Mouse (Mus musculus) gastrocnemius, postnatal 36 days (tissue): Measurements from ENCODE around the gene Rapgef5. TPM values are rescaled to one million over a fixed set of nuclear protein-coding genes. Genes with fewer than 3 reads are reported as not detected.

Experiments used
- DNase-seq, 2 experiments: peaks; one replicate each; pipeline ENCODE4 v3.0.0; 2022
- intact Hi-C: fragments of 180-260 bp; cut with DNase I; formaldehyde crosslinking; loops from one replicate; pipeline ENCODE4 v1.15.1; 2025
- total RNA-seq, 2 experiments: library from RNA; stranded (reverse); gene quantifications; 2 replicates each; pipeline ENCODE4 v1.2.3; 2021

The Rapgef5 gene
- total RNA-seq, 2 experiments from 2014 or later = 4.6 to 5.5 TPM

GRCm38 (mm10) chr12:117808355-117809326 lies 292.4 kb downstream of the Rapgef5 start:
- DNase-seq = no peak
- intact Hi-C loops = no loop called here
